Mouse (Mus musculus) lung, adult 2 months (tissue): ENCODE data around the gene Igf2bp2.

Experiments used
- CTCF ChIP-seq: fragments of 200-500 bp; IDR thresholded peaks from 2 replicates; pipeline ENCODE4 v1.5.1; 2011; ENCODE audit warnings: mild to moderate bottlenecking, low read length, control low read depth; ENCODE audit not compliant: insufficient read depth
- POLR2A ChIP-seq: fragments of 200-500 bp; IDR thresholded peaks from 2 replicates; pipeline ENCODE4 v1.6.1; 2011; ENCODE audit warnings: low read depth, mild to moderate bottlenecking, control low read depth, low read length, borderline replicate concordance; ENCODE audit errors: extremely low read depth

GRCm38 (mm10) chr16:22151706-22152315 is 11.3 kb downstream of the Igf2bp2 start:
- TF ChIP-seq POLR2A (no peak), CTCF (no peak)
